Mouse (Mus musculus): ENCODE data around the gene Zwilch. TPM values are rescaled to one million over a fixed set of nuclear protein-coding genes. Genes with fewer than 3 reads are reported as not detected.
A peak's percentile ranks its signal among the peaks of the same experiment; 100 is the strongest.

Gene Zwilch
- total RNA-seq, 1 experiment, result 99.2 TPM

DNA sequence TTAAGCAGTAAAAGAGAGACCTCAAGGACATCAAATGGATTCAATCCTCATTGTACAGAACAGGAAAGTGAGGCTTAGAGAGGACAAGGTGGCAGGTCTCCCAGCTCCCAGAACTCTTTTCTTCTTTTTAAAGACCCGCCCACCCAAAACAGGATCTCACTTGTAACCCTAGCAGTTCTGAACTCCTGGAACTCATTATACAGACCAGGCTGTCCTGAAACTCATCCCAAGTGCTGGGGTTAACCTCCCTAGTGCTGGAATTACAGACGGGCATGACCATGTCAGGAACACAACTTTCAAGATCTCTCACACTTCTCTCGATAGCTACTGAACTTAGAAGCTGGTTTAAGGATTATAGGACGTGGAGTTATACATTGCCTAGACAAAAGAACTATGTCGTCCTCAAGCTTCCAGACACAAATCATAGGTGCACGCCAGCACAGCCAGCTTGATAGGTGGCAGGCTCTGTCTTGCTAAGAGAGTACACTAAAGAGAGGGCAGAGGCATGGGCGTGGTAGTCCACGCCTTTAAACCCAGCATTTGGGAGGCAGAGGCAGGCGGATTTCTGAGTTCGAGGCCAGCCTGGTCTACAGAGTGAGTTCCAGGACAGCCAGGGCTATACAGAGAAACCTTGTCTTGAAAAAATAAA is 47.0 kb upstream of the Zwilch start:
- Histone ChIP-seq H3K27ac (ENCODE audit: insufficient read depth, low read depth, low read length, poor library complexity, severe bottlenecking) (no peak overlapping the region; the same call in 1 of the 2 replicates), H3K4me3 (ENCODE audit: insufficient read depth in 1 of 2, low read depth in 1 of 2, low read length in 2 of 2, poor library complexity in 1 of 2, severe bottlenecking in 1 of 2) (no peak overlapping the region), H3K9me3 (ENCODE audit: control insufficient read depth, insufficient read depth, low read depth, low read length) (no peaks in the 10 kb centered on the region), H3K4me1 (ENCODE audit: control insufficient read depth in 2 of 2, insufficient read depth in 2 of 2, low read length in 2 of 2, poor library complexity in 1 of 2) (peaks cover 13 to 18% of the 10 kb centered on the region in 2 experiments), H3K36me3 (ENCODE audit: control insufficient read depth, insufficient read depth, low read length, poor library complexity, severe bottlenecking) (no peaks in the 10 kb centered on the region; the same call in 1 of the 2 replicates), H3K9ac (ENCODE audit: insufficient read depth, low read depth, low read length, poor library complexity, severe bottlenecking) (no peak overlapping the region)
- TF ChIP-seq HCFC1 (IDR thresholded peaks at IDR 0.05; ENCODE audit: borderline replicate concordance, insufficient read depth, low read length), result no peak
- no peak for TF ChIP-seq CHD2 (IDR thresholded peaks at IDR 0.05; ENCODE audit: low read depth, low read length)
- TF ChIP-seq ZNF384 (IDR thresholded peaks at IDR 0.05; ENCODE audit: low read depth, low read length), result no peak
- no peak for TF ChIP-seq MAFK (IDR thresholded peaks at IDR 0.05; ENCODE audit: insufficient read depth, low read depth, low read length)
- TF ChIP-seq ZC3H11A (IDR thresholded peaks at IDR 0.05; ENCODE audit: borderline replicate concordance, low read depth, low read length), result no peak
- no peak for DNase-seq (ENCODE audit: low read depth, low spot score)
- in situ Hi-C loops (cut with MboI; ENCODE audit: low sequenced_read_pairs in 2 of 2, unreplicated experiment in 2 of 2), result no loop called here

DNA sequence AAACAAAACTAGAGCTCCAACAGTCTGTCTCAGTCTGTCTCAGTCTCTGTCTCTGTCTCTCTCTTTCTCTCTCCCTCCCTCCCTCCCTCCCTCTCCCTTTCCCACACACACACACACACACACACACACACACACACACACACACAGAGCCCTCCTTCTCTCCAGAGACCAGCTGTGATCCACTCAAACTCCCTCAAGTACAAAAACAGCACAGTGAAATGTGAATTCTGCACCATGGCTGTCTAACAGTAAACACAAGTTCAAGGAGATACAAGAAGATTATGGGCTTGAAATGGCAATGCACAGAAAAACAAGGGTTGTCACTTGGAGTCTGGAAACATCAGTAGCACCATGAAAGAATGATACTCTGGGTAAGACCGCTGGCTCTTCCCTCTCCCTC is 46.4 kb upstream of the Zwilch start:
- H3K9me3 ChIP-seq (ENCODE audit: control insufficient read depth, insufficient read depth, low read depth, low read length), result no peaks in the 10 kb centered on the region
- no peak overlapping the region for H3K9ac ChIP-seq (ENCODE audit: insufficient read depth, low read depth, low read length, poor library complexity, severe bottlenecking)
- peaks cover 13 to 20% of the 10 kb centered on the region in 2 experiments for H3K4me1 ChIP-seq (ENCODE audit: control insufficient read depth in 2 of 2, insufficient read depth in 2 of 2, low read length in 2 of 2, poor library complexity in 1 of 2)
- no peaks in the 10 kb centered on the region; the same call in 1 of the 2 replicates for H3K36me3 ChIP-seq (ENCODE audit: control insufficient read depth, insufficient read depth, low read length, poor library complexity, severe bottlenecking)
- no peak for DNase-seq (ENCODE audit: low read depth, low spot score)
- H3K27ac ChIP-seq (ENCODE audit: insufficient read depth, low read depth, low read length, poor library complexity, severe bottlenecking), result no peak overlapping the region; the same call in 1 of the 2 replicates
- in situ Hi-C loops (cut with MboI; ENCODE audit: low sequenced_read_pairs in 2 of 2, unreplicated experiment in 2 of 2), result no loop called here
- no peak overlapping the region for H3K4me3 ChIP-seq (ENCODE audit: insufficient read depth in 1 of 2, low read depth in 1 of 2, low read length in 2 of 2, poor library complexity in 1 of 2, severe bottlenecking in 1 of 2)
- TF ChIP-seq ZC3H11A (IDR thresholded peaks at IDR 0.05; ENCODE audit: borderline replicate concordance, low read depth, low read length) (no peak), HCFC1 (IDR thresholded peaks at IDR 0.05; ENCODE audit: borderline replicate concordance, insufficient read depth, low read length) (no peak), ZNF384 (IDR thresholded peaks at IDR 0.05; ENCODE audit: low read depth, low read length) (no peak), CHD2 (IDR thresholded peaks at IDR 0.05; ENCODE audit: low read depth, low read length) (no peak), MAFK (IDR thresholded peaks at IDR 0.05; ENCODE audit: insufficient read depth, low read depth, low read length) (no peak)

DNA sequence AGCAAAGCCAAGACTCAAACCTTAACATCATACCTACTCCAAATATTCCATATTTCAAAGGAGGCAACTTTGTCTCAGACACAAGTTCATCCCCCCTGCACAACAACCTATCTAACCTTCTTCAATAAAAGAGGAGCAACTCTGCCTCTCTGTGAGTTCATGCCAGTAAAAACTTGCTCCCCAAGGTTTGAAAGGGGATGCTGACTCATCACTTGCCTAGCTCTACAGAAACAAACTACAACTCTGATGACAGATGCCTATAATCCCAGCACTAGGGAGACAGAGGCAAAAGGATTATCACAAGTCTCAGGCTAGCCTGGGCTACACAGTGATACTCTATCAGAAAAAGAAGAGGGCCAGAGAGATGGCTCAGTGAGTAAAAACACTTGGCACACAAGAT is 45.0 kb upstream of the Zwilch start:
- Histone ChIP-seq H3K36me3 (ENCODE audit: control insufficient read depth, insufficient read depth, low read length, poor library complexity, severe bottlenecking) (peaks cover 3% of the 10 kb centered on the region; the same call in 1 of the 2 replicates), H3K27ac (ENCODE audit: insufficient read depth, low read depth, low read length, poor library complexity, severe bottlenecking) (no peak overlapping the region), H3K4me3 (ENCODE audit: insufficient read depth in 1 of 2, low read depth in 1 of 2, low read length in 2 of 2, poor library complexity in 1 of 2, severe bottlenecking in 1 of 2) (no peak overlapping the region), H3K4me1 (ENCODE audit: control insufficient read depth in 2 of 2, insufficient read depth in 2 of 2, low read length in 2 of 2, poor library complexity in 1 of 2) (peaks cover 11 to 20% of the 10 kb centered on the region in 2 experiments), H3K9me3 (ENCODE audit: control insufficient read depth, insufficient read depth, low read depth, low read length) (no peaks in the 10 kb centered on the region), H3K9ac (ENCODE audit: insufficient read depth, low read depth, low read length, poor library complexity, severe bottlenecking) (no peak overlapping the region)
- DNase-seq (ENCODE audit: low read depth, low spot score), result no peak
- in situ Hi-C loops (cut with MboI; ENCODE audit: low sequenced_read_pairs in 2 of 2, unreplicated experiment in 2 of 2), result no loop called here
- TF ChIP-seq HCFC1 (IDR thresholded peaks at IDR 0.05; ENCODE audit: borderline replicate concordance, insufficient read depth, low read length) (no peak), MAFK (IDR thresholded peaks at IDR 0.05; ENCODE audit: insufficient read depth, low read depth, low read length) (peak; percentile 68)

DNA sequence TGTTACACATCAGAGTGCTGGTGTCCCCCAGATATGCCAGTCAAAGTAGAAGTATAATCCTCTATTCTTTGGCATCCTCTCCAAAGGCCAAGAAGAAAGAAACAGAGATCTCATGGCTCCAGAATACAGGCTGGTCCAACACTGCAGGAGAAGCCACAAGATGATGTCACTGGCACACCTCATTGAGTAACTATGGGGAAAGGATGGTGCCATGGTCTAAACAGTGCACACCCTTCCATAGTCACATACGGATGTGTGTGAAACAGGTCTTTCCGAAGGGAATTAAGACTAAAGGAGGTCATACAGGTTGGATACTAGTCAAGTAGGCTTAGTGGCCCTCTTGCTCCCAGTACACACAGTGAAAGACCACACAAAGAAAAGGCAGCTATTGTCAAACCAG is 43.7 kb upstream of the Zwilch start:
- peaks cover 7% of the 10 kb centered on the region; the same call in 1 of the 2 replicates for H3K36me3 ChIP-seq (ENCODE audit: control insufficient read depth, insufficient read depth, low read length, poor library complexity, severe bottlenecking)
- in situ Hi-C loops (cut with MboI; ENCODE audit: low sequenced_read_pairs in 2 of 2, unreplicated experiment in 2 of 2), result no loop called here
- DNase-seq (ENCODE audit: low read depth, low spot score), result no peak
- H3K4me3 ChIP-seq (ENCODE audit: insufficient read depth in 1 of 2, low read depth in 1 of 2, low read length in 2 of 2, poor library complexity in 1 of 2, severe bottlenecking in 1 of 2), result no peak overlapping the region
- no peaks in the 10 kb centered on the region for H3K9me3 ChIP-seq (ENCODE audit: control insufficient read depth, insufficient read depth, low read depth, low read length)
- H3K27ac ChIP-seq (ENCODE audit: insufficient read depth, low read depth, low read length, poor library complexity, severe bottlenecking), result no peak overlapping the region
- H3K4me1 ChIP-seq (ENCODE audit: control insufficient read depth in 2 of 2, insufficient read depth in 2 of 2, low read length in 2 of 2, poor library complexity in 1 of 2), result peaks cover 8 to 14% of the 10 kb centered on the region in 2 experiments
- H3K9ac ChIP-seq (ENCODE audit: insufficient read depth, low read depth, low read length, poor library complexity, severe bottlenecking), result no peak overlapping the region
- no peak for TF ChIP-seq ZC3H11A (IDR thresholded peaks at IDR 0.05; ENCODE audit: borderline replicate concordance, low read depth, low read length)
- TF ChIP-seq HCFC1 (IDR thresholded peaks at IDR 0.05; ENCODE audit: borderline replicate concordance, insufficient read depth, low read length), result no peak
- TF ChIP-seq CHD2 (IDR thresholded peaks at IDR 0.05; ENCODE audit: low read depth, low read length), result no peak
- no peak for TF ChIP-seq ZNF384 (IDR thresholded peaks at IDR 0.05; ENCODE audit: low read depth, low read length)
- TF ChIP-seq MAFK (IDR thresholded peaks at IDR 0.05; ENCODE audit: insufficient read depth, low read depth, low read length), result no peak
